Mouse (Mus musculus): ENCODE results near the gene Gm17660.

Gm17660 gene

GRCm38 (mm10) chr5:104080736-104081135 lies 3.3 kb upstream of the Gm17660 start:
- no peak for DNase-seq (ENCODE audit: low spot score)

GRCm38 (mm10) chr5:104076361-104076760 lies 1.0 kb downstream of the Gm17660 start:
- DNase-seq (ENCODE audit: low spot score): no peak

GRCm38 (mm10) chr5:104074388-104074787 lies 3.0 kb downstream of the Gm17660 start:
- DNase-seq (ENCODE audit: low spot score): peak; percentile 74

DNA sequence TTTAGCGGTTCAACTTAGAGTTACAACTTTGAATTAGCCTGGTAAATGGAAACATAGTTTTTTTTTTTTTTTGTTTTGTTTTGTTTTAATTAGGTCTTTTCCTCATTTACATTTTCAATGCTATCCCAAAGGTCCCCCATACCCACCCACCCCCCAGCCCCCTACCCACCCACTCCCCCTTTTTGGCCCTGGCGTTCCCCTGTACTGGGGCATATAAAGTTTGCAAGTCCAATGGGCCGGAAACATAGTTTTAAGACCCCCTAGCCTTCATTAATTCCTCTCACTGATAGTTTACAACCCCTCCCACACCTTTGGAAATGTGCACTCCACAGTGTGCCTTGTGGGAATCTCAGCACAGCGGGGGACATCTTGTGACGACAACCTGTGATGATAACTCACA lies 3.8 kb downstream of the Gm17660 start:
- DNase-seq (ENCODE audit: low spot score): no peak

DNA sequence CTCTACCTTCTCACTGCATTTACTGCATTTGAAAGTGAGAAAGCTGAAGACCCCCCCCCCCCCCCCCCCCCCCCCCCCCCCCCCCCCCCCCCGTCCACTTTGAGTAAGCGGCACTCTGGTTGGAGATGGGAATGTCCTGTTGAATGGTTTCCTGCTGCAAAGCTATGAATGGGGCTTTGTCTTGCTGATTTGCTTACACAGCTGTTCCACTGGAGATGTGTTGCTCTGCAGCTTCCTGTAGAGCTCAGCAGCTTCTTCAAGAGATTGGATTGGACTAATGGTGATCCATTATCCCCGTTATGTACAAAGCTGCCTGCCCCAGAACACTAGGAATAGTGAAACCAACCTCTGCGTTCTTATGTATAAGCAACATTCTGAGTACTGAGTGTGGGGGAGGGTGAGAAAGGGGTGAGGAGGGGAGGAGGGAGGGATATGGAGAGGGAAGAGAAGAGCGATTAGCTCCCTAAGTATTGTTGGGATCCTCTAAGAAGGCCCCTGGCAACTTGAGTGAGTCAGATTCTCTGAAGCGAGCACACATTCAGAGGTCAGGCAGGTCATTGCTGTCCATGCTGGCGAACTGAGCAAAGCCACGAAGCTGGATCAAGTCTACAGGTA lies 5.0 kb downstream of the Gm17660 start:
- DNase-seq (ENCODE audit: low spot score): no peak

DNA sequence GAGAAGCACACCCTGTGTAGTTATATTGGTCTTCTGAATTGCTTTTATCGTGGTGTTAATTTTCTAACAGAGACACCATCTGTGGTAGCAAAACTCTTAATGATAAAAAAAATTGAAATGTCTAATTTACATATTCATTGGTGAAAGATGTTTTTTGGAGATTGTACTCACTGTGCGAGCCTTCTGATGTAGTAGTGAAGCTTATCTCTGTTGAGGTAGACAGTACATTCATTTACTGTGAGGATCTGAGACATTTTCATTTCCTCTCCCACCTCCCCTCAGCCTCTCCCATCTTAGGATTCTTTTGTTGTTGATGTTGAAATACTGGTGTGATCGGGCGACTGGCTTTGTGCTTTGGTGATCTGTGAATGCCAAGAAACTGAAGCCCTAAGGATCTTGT lies 6.4 kb downstream of the Gm17660 start:
- no peak for DNase-seq (ENCODE audit: low spot score)

DNA sequence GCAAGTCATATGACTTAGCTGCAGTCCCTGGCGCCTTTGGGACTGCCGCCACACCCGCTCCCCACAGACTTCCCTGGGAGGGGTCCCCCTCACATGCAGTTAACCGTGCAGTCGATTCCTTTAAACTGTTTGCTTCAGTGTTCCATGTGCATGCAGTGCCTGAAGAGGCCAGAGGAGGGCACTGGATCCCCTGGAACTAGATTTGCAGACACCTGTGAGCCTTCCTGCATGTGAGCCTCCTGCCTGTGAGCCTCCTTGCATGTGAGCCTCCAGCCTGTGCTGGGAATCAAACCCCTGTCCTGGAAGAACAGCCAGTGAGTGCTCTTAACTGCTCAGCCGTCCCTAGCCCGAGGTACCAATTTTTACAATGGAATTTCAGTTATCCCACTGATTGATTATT lies 8.7 kb downstream of the Gm17660 start:
- no peak for DNase-seq (ENCODE audit: low spot score)

GRCm38 (mm10) chr5:104062773-104063551 lies 14.4 kb downstream of the Gm17660 start:
- DNase-seq (ENCODE audit: low spot score): no peak

DNA sequence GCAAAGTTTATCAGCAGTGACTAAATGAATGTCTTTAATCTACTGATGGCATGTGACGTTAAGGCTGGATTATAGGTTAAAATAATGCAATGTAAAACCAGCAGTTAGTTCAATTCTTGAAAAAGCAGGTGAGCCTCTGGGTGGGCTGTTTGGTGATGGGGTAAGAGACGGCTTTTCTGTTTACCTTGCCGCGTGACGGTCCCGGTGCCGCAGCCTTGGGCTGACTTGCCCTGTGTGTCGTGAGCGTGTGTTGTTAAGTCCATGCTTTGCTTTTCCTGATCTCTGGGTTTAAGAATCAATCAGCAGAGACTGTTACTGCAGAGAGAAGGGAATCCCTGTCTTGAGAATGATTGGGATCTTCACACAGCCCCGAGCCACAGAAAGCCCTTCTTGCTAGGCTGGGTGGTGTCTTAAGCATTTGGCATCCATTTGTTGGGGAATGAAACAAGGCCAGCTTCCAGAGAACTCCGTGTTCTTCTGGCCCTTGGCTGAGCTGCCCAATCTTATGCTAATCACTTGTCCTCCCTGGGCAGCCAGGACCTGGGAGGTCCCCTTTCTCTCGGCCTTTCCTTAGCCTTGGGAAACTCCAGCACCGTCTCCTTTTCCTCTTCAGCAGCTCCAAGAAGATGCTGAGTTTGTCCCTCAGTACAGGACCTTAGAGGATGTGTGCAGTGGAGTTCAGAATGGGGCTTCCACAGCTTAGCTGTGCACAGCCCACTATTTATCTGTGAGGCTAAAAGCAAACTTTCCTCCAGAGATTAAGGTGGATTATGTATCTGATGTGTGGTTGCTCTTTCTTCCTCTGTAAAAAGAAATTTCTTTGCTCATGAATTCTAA lies 15.3 kb downstream of the Gm17660 start:
- no peak for DNase-seq (ENCODE audit: low spot score)

- no peak for DNase-seq (ENCODE audit: low spot score)
Observed at GRCm38 (mm10) chr5:104060429-104060828, 17.0 kb downstream of the Gm17660 start.

- no peak for DNase-seq (ENCODE audit: low spot score)
Observed at GRCm38 (mm10) chr5:104059628-104060027, 17.8 kb downstream of the Gm17660 start.

GRCm38 (mm10) chr5:104058021-104058420 lies 19.4 kb downstream of the Gm17660 start:
- peak; percentile 51 for DNase-seq (ENCODE audit: low spot score)

DNA sequence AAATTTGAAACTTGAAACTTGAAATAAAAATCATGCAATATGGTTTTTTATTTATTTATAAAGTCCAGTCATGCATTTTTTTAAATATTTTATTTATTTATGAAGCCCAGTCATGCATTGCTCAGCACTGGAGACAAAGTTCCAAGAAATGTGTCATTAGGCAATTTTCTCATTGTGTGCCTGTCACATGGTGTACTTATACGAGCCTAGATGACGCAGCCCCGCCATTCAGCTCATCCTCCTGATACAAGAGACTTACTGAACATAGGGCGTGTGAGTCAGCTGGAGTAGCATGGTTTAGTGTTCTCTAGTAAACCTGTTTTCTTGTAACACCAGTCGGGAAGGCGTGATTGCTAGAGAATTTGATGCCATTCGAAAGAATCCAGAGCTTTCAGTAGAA lies 21.1 kb downstream of the Gm17660 start:
- no peak for DNase-seq (ENCODE audit: low spot score)

DNA sequence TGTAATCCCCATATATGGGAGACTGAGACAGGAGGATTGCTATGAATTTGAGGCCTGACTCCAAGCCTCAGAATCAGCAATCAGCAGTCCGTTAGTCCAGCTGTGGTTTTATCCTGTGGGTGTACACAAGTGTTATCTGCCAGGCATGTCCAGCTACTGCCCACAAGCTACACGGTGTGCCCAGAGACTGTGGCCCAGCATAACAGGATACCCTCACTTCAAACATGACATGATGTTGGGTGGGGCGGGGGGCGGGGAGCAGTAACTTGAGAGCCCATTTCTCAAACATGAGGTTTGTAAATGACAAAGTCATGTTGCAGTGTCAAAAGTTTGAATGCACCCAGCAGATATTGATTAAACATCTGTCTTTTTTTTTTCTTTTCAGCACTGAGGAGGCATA lies 21.6 kb downstream of the Gm17660 start:
- DNase-seq (ENCODE audit: low spot score): no peak

GRCm38 (mm10) chr5:104054938-104055337 lies 22.5 kb downstream of the Gm17660 start:
- DNase-seq (ENCODE audit: low spot score): no peak

DNA sequence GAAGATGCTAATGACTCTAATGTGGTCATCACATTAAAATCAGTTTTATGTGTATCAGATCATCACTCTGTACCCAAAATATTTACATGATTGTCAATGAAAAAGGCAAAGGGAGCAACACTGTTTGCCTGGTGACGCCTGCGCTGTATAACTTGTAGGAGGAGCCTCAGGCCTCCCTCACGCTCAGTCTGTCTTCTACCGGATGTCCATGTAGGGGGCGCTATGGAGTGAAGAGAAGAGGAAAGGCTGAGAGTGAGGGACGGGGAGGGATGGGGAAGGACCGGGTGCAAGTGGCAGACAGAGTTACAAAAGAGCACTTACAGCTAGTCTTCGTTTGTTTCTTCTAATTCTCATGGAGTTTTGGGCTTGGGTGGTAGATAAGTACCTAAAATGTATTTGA lies 24.5 kb downstream of the Gm17660 start:
- DNase-seq (ENCODE audit: low spot score): no peak

GRCm38 (mm10) chr5:104048139-104048538 lies 29.3 kb downstream of the Gm17660 start:
- DNase-seq (ENCODE audit: low spot score): no peak

- no peak for DNase-seq (ENCODE audit: low spot score)
Observed at GRCm38 (mm10) chr5:104047200-104048105, 30.0 kb downstream of the Gm17660 start.

DNA sequence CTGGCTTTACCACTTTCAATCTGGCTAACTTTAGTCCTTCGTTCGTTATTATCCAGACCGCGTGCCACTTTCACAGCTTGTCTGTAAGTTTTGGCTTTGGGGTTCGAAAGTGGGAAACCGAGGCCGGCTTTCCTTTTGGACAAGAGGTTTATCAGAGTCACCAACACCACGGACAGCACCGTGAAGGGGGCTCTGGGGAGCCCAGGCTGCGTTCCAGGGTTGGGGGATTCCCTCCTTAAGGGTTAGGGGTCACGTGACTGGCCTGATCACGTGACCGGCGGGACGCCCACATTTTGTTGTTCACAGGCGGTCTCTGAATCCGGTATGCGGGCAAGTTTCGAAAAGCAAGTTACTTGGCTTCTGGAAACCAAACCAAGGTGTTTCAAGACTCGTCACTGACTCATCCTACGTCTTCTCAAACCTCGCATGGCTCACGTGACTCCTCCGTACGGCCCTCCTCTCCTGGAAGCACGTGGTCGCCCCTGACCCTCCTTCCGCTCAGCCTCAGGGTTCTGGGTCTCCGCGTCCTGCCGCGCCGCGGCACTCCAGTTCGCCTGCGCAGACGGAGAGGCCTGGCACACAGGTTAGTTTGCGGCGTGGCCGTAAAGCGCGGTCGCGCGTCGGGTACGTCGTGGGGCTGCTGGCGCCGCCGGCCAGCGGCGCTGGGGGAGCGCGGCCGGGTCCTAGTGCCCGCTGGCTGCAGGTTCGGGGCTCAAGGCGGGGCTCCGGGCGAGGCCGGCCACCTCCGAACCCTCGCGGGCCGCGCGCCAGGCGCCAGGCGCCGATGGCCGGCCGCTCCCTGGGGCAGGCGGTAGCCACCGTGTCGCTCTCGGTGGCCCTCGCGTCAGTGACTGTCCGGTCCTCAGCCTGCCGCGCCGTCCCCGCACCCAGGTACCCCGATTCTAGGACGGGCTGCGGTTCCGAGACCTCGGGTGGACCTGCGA lies 30.9 kb downstream of the Gm17660 start, which contains the start of gene Nudt9:
TSS of gene Nudt9 (plus strand) at position 51 of the 944 bp plus-strand sequence.
- peak; percentile 96 for DNase-seq (ENCODE audit: low spot score)

DNA sequence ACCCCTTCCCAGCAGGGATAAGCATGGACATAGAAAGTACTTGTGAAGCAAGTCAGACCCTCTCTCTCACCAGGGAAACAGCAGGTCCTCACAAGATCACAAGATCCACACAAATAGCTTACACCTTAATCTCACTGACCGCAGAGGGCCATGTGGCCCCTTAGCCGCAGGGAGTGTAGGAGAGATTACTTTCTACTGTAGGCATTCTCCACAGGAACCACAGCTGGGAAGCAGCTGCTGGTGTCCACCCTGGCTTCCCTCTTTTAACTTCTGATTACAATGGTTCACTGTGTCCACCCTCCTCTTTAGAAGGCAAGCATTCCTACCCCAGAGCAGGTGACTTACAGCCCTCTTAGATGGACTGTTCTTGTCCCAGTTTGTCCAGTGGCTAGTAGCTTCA lies 33.7 kb downstream of the Gm17660 start:
- DNase-seq (ENCODE audit: low spot score): no peak

GRCm38 (mm10) chr5:104042906-104043305 lies 34.5 kb downstream of the Gm17660 start:
- DNase-seq (ENCODE audit: low spot score): no peak
